Mouse (Mus musculus): ENCODE results near the gene Capn5.

Capn5 gene

DNA sequence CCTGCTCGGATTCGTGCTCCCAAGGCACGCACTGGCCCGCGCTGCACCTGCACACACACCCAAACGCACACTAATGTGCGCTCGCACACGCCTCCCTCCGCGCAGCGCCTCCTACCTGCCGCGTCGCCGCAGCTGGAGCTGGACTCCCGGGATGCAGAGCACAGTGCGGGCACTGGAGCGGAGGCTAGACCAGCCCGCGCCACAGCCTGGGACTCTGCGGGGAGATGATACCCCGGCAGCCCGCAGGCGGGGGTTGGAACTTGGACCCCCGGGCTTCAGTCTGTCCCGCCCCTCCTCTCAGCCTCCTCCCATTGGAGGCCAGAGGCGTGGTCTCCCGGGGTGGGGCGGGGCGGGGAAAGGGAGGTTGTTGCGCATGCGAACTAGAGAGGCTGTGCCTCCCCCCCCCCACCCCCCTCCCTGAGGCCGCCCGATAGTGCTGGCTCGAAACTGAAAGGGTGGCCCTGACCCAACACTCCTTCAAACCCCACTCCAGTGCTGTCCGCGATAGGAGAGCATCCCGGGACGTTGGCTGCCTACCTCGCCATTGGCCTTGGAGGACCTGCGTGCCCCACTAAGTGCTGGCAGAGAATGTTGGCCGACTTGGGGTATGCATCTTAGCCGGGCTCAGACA lies at the start of gene Capn5:
Gene Capn5 (minus strand): TSS at position 346 of the 631 bp plus-strand sequence.
- no peaks in the 10 kb centered on the region for H3K27me3 ChIP-seq (ENCODE audit: control insufficient read depth, insufficient read depth, low read length, poor library complexity, severe bottlenecking)
- no peaks in the 10 kb centered on the region for H3K36me3 ChIP-seq (ENCODE audit: control insufficient read depth, insufficient read depth, low read length, poor library complexity, severe bottlenecking)
- DNase-seq (ENCODE audit: low read depth, low spot score), result peak; percentile 90

- no peak for DNase-seq (ENCODE audit: low read depth, low spot score)
- H3K27me3 ChIP-seq (ENCODE audit: control insufficient read depth, insufficient read depth, low read length, poor library complexity, severe bottlenecking), result no peaks in the 10 kb centered on the region
- H3K36me3 ChIP-seq (ENCODE audit: control insufficient read depth, insufficient read depth, low read length, poor library complexity, severe bottlenecking), result no peaks in the 10 kb centered on the region
Observed at GRCm38 (mm10) chr7:98223796-98224195, 45.7 kb upstream of the Capn5 start.

DNA sequence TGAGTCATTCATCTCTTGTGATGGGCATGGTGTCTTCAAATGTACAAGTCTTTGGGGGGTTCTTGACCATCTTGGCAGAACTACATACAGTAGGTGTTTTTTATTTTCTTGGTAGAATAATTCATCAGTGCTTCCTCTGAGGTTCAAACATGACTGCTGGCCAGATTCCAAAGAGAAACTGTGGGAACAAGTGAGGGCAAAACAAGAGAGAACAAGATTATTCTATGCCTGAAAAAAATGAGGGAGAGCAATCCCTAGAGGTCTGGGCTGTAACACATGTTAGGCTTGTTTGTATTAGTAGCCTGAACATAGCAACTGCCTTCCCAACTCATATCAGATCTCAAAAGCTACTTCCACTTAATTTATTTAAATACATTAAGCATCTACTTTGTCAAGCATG lies 38.6 kb upstream of the Capn5 start:
- Histone ChIP-seq H3K36me3 (ENCODE audit: control insufficient read depth, insufficient read depth, low read length, poor library complexity, severe bottlenecking) (no peaks in the 10 kb centered on the region), H3K27me3 (ENCODE audit: control insufficient read depth, insufficient read depth, low read length, poor library complexity, severe bottlenecking) (no peaks in the 10 kb centered on the region)
- DNase-seq (ENCODE audit: low read depth, low spot score), result no peak

DNA sequence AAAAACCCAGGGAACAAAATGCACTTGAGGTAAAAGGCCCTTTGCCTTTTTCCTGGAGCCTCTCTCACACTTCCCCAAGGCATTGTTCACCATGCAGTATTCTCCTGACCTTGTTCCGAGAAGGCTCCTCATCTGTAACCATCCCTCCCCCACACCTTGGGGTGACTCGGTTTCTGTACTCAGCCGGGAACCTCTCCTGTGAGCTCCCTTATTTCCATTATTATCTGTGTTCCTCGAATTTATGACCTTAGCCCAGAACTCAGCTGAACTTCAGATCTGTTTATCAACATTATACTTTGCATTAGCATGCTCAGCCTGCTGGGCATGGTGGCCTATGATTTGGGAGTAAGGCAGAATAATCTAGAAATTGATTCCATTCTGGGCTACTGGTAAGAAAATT lies 24.9 kb upstream of the Capn5 start:
- no peak for DNase-seq (ENCODE audit: low read depth, low spot score)
- no peaks in the 10 kb centered on the region for H3K27me3 ChIP-seq (ENCODE audit: control insufficient read depth, insufficient read depth, low read length, poor library complexity, severe bottlenecking)
- H3K36me3 ChIP-seq (ENCODE audit: control insufficient read depth, insufficient read depth, low read length, poor library complexity, severe bottlenecking), result no peaks in the 10 kb centered on the region

DNA sequence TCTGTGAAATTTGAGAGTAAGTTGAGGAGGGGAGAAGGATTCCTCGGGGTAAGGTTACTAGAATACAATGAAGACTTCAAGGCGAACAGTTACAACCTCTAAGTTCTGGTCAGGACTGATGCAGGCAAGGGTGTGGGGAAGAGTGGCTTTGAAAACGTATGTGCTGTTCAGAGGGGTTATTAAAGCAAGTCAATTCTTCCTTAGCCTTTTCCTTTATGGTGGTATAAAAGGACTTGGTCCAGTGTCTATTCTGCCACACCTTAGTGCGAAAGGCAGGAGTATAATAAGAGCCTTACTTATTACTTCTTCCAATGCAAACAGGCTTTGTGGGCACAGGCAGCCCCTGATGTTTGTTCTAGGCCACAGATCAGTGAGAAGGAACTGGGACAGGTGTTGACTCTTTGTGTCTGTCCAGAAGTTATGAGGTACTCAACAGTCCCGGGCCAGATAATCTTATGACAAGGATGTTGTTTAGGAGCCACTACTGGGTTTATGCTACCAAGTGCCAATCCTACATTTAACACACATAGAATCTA lies 23.5 kb upstream of the Capn5 start:
- Histone ChIP-seq H3K36me3 (ENCODE audit: control insufficient read depth, insufficient read depth, low read length, poor library complexity, severe bottlenecking) (no peaks in the 10 kb centered on the region), H3K27me3 (ENCODE audit: control insufficient read depth, insufficient read depth, low read length, poor library complexity, severe bottlenecking) (no peaks in the 10 kb centered on the region)
- DNase-seq (ENCODE audit: low read depth, low spot score), result no peak

DNA sequence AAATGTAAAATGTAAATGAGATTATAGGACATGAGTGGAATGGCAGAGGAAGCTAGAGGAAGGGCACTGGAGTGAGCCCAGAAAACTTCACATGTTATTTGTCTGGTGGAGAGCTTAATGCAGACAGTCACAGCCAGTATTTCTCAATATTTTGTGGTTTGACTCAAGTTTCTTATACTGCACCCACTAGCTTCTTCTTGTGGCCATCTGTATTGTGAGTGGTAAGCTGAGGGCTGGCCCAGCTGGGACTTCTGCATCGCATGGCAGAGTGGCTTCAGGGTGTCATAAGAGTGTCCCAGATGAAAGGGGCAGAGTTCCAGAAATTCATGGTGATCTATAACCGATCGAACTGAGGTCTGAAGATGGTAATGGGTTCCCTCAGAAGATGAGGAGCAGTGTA lies 22.3 kb upstream of the Capn5 start:
- no peak for DNase-seq (ENCODE audit: low read depth, low spot score)
- H3K36me3 ChIP-seq (ENCODE audit: control insufficient read depth, insufficient read depth, low read length, poor library complexity, severe bottlenecking), result no peaks in the 10 kb centered on the region
- no peaks in the 10 kb centered on the region for H3K27me3 ChIP-seq (ENCODE audit: control insufficient read depth, insufficient read depth, low read length, poor library complexity, severe bottlenecking)

DNA sequence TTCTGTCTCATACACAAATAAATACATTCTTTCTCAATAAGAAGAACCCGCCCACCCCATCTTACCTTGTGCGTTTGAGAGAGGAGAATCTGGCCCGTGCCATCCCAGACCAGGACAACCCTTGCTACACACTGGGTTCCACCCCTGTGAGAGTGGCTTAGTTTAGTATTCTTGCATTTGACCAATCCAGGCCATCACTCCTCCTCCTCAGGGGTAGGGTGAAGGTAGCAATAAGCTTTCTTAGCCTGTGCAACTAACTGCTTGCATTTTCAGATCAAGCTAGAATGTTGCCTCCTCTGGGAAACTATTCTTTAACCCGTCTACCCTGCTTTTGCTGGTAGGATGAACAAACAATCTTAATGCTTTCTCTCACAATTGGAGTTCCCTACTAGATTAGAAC lies 21.3 kb upstream of the Capn5 start, which contains the start of gene B3gnt6:
Gene B3gnt6 (minus strand): TSS at position 101 of the 400 bp plus-strand sequence.
- Histone ChIP-seq H3K36me3 (ENCODE audit: control insufficient read depth, insufficient read depth, low read length, poor library complexity, severe bottlenecking) (no peaks in the 10 kb centered on the region), H3K27me3 (ENCODE audit: control insufficient read depth, insufficient read depth, low read length, poor library complexity, severe bottlenecking) (no peaks in the 10 kb centered on the region)
- DNase-seq (ENCODE audit: low read depth, low spot score), result no peak

DNA sequence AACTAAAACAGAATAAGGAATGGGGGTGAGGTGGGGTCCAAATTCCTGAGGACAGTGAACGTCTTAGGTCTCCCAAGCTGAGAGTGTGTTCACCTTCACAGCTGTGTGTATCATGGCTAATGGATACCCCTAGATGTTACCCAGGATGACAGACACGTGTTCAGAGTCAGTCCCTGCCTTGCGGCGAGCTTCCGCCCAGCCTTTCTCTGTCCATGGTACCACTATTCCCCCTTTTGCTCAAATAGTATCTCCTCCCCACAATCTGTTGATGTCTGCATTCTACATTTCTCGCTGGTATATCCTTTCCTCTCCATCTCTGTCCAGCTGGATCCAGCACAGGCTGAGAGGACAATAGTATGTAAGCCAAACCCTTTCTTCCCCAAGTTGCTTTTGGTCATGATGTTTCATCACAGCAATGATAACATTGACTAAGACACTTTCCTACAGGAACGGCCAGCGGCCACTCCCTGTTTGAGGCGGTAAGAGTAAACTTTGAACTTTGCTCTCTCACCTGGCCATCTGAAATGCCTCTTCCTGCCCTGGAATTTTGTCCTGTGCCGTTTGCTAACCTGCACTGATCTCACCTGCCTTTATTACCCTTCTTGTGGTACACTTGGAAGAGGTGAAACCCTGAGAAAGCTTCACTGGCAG lies 17.2 kb upstream of the Capn5 start:
- Histone ChIP-seq H3K36me3 (ENCODE audit: control insufficient read depth, insufficient read depth, low read length, poor library complexity, severe bottlenecking) (no peaks in the 10 kb centered on the region), H3K27me3 (ENCODE audit: control insufficient read depth, insufficient read depth, low read length, poor library complexity, severe bottlenecking) (no peaks in the 10 kb centered on the region)
- DNase-seq (ENCODE audit: low read depth, low spot score), result no peak

DNA sequence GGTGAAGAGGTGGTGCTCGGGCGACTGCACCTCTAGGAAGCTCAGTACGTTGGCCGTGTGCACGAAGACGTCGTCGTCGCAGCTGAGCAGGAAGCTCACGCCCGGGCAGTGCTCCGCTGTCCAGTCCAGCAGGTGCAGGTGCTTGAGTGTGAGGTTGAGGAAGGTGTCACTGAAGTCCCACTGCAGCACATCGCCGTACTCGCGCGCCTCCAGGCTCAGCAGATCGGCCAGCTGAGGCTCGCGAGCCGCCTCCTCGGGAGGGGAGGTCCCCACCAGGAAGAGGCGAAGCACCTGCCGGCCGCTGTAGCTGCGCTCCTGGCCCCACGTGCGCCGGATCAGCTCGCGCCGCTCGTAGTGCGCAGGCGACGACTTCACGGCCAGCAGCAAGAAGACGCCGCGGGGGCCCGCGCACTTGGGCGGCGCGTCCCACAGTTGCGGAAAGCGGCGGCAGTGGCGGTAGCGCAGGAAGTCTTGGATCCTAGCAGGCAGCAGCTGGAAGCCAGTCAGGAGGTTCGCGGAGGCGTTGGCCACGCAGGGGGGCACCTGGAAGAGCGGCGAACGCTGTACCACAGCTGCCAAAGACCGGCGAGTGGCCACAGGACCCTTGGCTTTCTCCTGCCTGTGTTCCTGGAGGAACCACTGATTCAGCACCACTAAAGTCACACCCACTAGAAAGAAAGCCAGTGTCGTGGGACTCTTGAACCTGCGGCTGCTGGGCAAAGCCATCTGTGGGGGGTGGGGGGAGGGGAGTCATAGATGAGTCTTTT lies 16.1 kb upstream of the Capn5 start:
- H3K27me3 ChIP-seq (ENCODE audit: control insufficient read depth, insufficient read depth, low read length, poor library complexity, severe bottlenecking), result no peaks in the 10 kb centered on the region
- DNase-seq (ENCODE audit: low read depth, low spot score), result peak; percentile 57
- no peaks in the 10 kb centered on the region for H3K36me3 ChIP-seq (ENCODE audit: control insufficient read depth, insufficient read depth, low read length, poor library complexity, severe bottlenecking)

- peak; percentile 65 for DNase-seq (ENCODE audit: low read depth, low spot score)
- Histone ChIP-seq H3K27me3 (ENCODE audit: control insufficient read depth, insufficient read depth, low read length, poor library complexity, severe bottlenecking) (no peaks in the 10 kb centered on the region), H3K36me3 (ENCODE audit: control insufficient read depth, insufficient read depth, low read length, poor library complexity, severe bottlenecking) (no peaks in the 10 kb centered on the region)
Observed at GRCm38 (mm10) chr7:98193515-98194025, 15.5 kb upstream of the Capn5 start.

DNA sequence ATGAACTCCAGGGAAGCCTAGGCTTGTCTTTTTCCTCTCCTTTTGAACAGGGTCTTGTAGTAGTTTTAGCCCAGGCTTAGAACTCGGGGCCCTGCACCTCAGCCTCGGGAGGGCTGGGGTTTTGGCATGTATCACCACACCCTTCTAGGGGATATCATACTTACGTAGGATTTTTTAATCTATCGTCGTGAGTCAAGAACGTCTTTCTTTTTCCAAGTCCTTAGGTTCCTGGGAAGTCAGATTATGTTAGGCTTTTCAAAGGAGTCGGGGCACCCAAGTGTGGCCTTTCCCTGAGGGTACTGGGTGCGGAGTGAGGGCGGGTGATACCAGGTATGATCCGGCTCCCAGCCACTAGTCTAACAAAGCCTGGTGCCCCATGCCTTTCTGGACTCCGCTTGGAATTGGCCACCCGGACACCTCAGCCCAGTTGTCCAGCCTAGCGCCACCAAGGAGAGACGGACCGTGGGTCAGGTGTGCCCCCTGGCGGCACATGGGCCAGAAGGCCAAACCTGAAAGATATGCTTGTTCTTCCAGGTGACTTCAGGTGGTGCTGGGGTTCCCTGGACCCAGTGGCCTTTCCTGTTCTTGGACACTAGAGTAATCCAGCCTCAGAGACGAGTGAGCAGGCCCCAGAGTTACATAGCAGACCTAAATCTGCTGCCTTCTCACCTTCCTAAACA lies 13.6 kb upstream of the Capn5 start:
- peak; percentile 56 for DNase-seq (ENCODE audit: low read depth, low spot score)
- no peaks in the 10 kb centered on the region for H3K36me3 ChIP-seq (ENCODE audit: control insufficient read depth, insufficient read depth, low read length, poor library complexity, severe bottlenecking)
- no peaks in the 10 kb centered on the region for H3K27me3 ChIP-seq (ENCODE audit: control insufficient read depth, insufficient read depth, low read length, poor library complexity, severe bottlenecking)

DNA sequence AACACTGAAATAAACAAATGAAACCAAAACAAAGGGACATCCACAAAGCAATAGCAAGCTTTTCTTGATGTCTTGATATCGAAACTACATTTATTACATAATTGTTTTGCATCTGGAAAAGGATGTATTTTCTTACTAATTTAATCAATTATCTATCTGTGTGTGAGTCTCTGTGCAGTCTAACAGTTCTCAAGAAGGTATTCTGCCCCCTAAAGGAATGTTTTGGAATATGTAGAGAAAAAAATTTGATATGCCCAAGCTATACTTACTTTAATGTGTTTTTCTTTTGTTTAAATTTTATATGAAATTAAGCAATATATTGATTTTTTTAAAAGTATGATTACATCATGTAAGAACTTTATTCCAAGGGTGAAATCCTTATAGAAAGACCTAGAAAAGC lies 12.5 kb upstream of the Capn5 start:
- Histone ChIP-seq H3K27me3 (ENCODE audit: control insufficient read depth, insufficient read depth, low read length, poor library complexity, severe bottlenecking) (no peaks in the 10 kb centered on the region), H3K36me3 (ENCODE audit: control insufficient read depth, insufficient read depth, low read length, poor library complexity, severe bottlenecking) (no peaks in the 10 kb centered on the region)
- peak; percentile 39 for DNase-seq (ENCODE audit: low read depth, low spot score)

DNA sequence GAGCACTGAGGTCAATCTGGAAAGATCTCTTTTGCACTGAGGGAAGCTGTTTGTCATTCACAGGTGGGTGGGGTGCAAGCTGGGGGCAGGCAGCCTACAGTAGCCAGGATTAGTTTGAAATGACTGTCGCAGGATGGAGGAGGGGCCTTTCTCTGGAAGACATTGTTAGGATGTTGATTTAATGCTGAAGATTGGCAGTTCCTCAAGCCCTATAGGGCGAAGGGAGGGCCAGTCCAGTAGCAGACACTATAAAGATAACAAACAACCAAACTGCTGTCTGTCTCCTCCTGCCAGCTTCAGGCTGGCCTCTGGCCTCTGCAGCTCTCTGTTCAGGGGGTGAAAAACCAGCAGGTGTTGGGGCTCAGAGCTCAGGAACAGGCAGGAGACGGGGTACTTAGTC lies 11.7 kb upstream of the Capn5 start:
- Histone ChIP-seq H3K27me3 (ENCODE audit: control insufficient read depth, insufficient read depth, low read length, poor library complexity, severe bottlenecking) (no peaks in the 10 kb centered on the region), H3K36me3 (ENCODE audit: control insufficient read depth, insufficient read depth, low read length, poor library complexity, severe bottlenecking) (no peaks in the 10 kb centered on the region)
- no peak for DNase-seq (ENCODE audit: low read depth, low spot score)

DNA sequence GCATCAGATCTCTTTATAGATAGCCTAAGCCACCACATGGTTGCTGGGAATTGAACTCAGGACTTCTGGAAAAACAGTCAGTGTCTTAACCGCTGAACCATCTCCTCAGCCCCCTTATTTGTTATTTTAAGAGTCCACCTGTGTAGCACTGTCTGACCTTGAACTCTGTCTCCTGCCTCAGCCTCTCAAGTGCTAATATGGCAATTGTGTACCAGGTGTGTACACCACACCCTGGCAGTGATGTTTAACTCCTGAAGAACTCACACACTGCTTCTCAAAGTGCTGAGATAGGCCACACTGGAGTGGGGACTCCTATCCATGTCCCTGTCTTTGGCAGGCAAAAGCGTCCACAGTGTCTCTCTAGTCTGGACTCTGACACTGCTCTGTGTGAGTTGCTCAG lies 10.6 kb upstream of the Capn5 start:
- H3K36me3 ChIP-seq (ENCODE audit: control insufficient read depth, insufficient read depth, low read length, poor library complexity, severe bottlenecking), result no peaks in the 10 kb centered on the region
- H3K27me3 ChIP-seq (ENCODE audit: control insufficient read depth, insufficient read depth, low read length, poor library complexity, severe bottlenecking), result no peaks in the 10 kb centered on the region
- no peak for DNase-seq (ENCODE audit: low read depth, low spot score)
